Mouse (Mus musculus) megakaryocyte, embryonic 14.5 days (primary cell): ENCODE data around the gene Six1. TPM values are rescaled to one million over a fixed set of nuclear protein-coding genes. Genes with fewer than 3 reads are reported as not detected.
"Not testable (repeated sequence)": the region's sequence is repeated elsewhere in the genome, so short reads cannot be mapped to it uniquely, and the experiment has no call there.

ENCODE experiments used
- H3K27me3 ChIP-seq: replicated peaks from 2 replicates; pipeline ENCODE3; 2012; ENCODE audit warnings: inconsistent platforms
- H3K36me3 ChIP-seq: replicated peaks from 2 replicates; pipeline ENCODE3; 2012; ENCODE audit warnings: low read length, inconsistent platforms, mixed read lengths
- H3K4me1 ChIP-seq: 2 replicates; pipeline ENCODE4 v1.6.1; 2012; ENCODE audit warnings: inconsistent platforms
- H3K4me3 ChIP-seq: replicated peaks from 2 replicates; pipeline ENCODE3; 2012; ENCODE audit warnings: moderate library complexity, mild to moderate bottlenecking, inconsistent platforms
- H3K9me3 ChIP-seq: 2 replicates; pipeline ENCODE4 v1.6.1; 2012; ENCODE audit warnings: inconsistent platforms
- FLI1 ChIP-seq: IDR thresholded peaks from 2 replicates; pipeline ENCODE4 v1.6.1; 2012; ENCODE audit warnings: low read length, inconsistent platforms, mixed read lengths
- GATA1 ChIP-seq: IDR thresholded peaks from 3 replicates; pipeline ENCODE4 v1.6.1; 2012; ENCODE audit warnings: mixed read lengths, low read length, inconsistent platforms, borderline replicate concordance
- polyA plus RNA-seq: library from polyadenylated mRNA; stranded (reverse); fragments of >175 nt; gene quantifications from 2 replicates; pipeline ENCODE4 v1.2.3, GENCODE M21; 2012; ENCODE audit warnings: low replicate concordance; ENCODE audit not compliant: insufficient read depth

The Six1 gene
- polyA plus RNA-seq, 1 experiment, result 8.1 TPM

DNA sequence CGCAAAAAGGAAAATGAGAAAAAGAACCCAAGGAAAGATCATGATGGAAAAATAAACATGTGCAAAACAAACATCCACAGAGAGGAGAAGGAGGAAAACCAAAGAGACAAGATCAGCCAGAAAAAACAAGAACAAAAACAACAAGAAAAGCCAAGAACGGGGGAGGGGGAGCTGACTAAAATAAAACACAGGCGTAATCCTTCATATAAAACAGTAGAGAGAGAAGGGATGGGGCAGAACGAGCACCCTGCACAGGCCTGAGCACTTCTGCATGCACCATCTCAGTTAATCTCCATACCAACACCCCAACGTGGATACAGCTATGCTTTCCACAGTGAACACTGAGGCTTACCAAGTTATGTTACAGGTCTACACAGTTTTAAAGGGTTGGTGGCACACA is 40.9 kb downstream of the Six1 start:
- Histone ChIP-seq H3K9me3 (peaks cover 11% of the 10 kb centered on the region), H3K36me3 (no peaks in the 10 kb centered on the region), H3K27me3 (peaks cover 21% of the 10 kb centered on the region), H3K4me1 (peaks cover 9% of the 10 kb centered on the region; the same call in 1 of the 2 replicates), H3K4me3 (no peak overlapping the region)
- TF ChIP-seq GATA1, result no peak
- TF ChIP-seq FLI1, result no peak

- no peak overlapping the region for H3K4me3 ChIP-seq
- H3K9me3 ChIP-seq, result peaks cover 11% of the 10 kb centered on the region
- H3K36me3 ChIP-seq, result no peaks in the 10 kb centered on the region
- peaks cover 21% of the 10 kb centered on the region for H3K27me3 ChIP-seq
- TF ChIP-seq FLI1 (no peak), GATA1 (no peak)
- H3K4me1 ChIP-seq, result peaks cover 9% of the 10 kb centered on the region; the same call in 1 of the 2 replicates
Measured at GRCm38 (mm10) chr12:73012136-73012785, 41.4 kb downstream of the Six1 start.

DNA sequence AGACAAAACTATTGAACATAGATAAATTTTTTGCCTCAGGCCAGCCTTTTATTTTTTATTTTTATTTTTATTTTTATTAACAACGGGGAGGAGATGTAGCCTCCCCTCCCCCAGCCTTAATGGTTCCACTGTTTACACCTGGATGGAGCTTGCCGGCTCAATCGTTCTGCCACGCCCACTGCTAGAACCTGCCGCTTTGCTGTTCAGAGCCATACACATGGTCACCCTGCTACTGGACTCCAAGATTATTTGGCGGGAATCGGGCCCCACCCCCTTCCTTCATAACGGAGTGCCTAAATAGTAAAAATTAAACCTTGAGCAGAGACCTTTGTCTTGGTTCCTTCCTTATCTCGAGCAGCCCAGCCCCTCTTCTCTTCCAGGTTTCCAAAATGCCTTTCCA is 50.8 kb downstream of the Six1 start:
- peaks cover 14% of the 10 kb centered on the region for H3K27me3 ChIP-seq
- not testable (repeated sequence) for H3K9me3 ChIP-seq, H3K4me3 ChIP-seq, H3K4me1 ChIP-seq, H3K36me3 ChIP-seq

GRCm38 (mm10) chr12:73002281-73002680 is 51.4 kb downstream of the Six1 start:
- not testable (repeated sequence) for H3K4me1 ChIP-seq

DNA sequence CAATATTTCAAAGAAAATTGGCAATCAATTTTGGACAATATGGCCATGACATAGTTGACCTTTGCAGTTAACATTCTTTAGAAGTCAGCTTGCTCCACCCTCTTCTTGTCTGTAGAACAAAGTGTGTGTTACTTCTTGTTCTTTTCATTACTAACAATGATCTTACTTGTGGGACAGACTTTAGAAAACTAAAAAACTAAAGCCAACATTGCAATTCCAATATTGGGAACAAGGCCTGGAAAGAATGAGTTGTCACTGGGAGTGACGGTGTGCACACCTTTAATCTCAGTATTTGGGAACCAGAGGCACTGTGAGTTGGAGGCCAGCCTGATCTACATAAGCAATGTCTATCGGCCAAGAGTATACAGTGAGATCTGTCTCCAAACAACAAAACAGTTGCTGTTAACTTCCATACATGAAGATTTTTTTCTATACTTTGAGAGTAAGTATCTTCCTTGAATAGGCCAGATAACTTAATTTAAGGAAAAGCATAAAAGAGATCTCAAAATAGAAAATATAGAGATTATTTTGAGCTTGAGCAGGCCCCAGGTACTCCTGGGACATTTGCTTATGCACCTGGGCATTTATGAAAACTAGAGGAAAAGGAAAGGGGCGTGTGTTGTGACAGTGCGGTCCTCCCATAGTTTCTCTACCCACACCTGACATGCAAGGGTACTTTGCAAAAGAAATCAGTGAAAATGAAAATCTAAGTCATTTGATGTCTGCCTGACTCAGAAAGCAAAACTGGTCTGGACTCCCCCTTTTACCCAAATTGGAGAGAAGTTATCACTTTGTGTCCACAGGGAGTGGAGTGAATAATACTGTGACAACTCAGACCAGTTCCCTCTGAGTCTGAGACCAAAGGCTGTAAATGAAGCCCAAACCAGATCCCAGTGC is 55.3 kb downstream of the Six1 start:
- H3K27me3 ChIP-seq, result peaks cover 12% of the 10 kb centered on the region
- H3K4me3 ChIP-seq, result no peak overlapping the region
- no peaks in the 10 kb centered on the region for H3K9me3 ChIP-seq
- H3K4me1 ChIP-seq, result no peaks in the 10 kb centered on the region
- H3K36me3 ChIP-seq, result no peaks in the 10 kb centered on the region
- TF ChIP-seq GATA1 (no peak), FLI1 (no peak)

More at GRCm38 (mm10) chr12:73002281-73002680, 51.4 kb downstream of the Six1 start:
- H3K27me3 ChIP-seq, result peaks cover 12% of the 10 kb centered on the region
- not testable (repeated sequence) for H3K36me3 ChIP-seq, H3K4me3 ChIP-seq, H3K9me3 ChIP-seq

DNA sequence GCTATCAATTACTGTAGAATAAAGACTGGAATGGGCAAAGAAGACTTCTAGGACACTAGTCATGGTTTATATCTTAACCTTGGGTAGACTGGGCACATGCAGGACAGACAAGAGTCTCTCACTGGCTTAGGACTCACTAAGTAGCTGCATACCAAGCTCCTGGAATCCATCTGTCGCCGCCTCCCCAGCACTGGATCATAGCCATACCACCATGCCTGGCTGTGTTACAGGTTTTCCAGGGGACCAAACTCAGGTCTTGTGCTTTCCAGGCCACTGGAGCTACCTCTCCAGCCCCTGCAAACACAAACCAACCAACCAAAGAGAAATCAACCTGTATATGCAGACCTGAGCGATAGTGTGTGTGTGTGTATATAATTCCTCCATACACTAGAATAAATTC is 57.0 kb downstream of the Six1 start:
- Histone ChIP-seq H3K4me1 (no peaks in the 10 kb centered on the region), H3K4me3 (no peak overlapping the region), H3K36me3 (no peaks in the 10 kb centered on the region), H3K27me3 (peaks cover 10% of the 10 kb centered on the region), H3K9me3 (no peaks in the 10 kb centered on the region)
- TF ChIP-seq FLI1, result no peak
- no peak for TF ChIP-seq GATA1

Other genes with a start within 250 kb of the Six1 start
- gene Six6, start 114.0 kb downstream of the Six1 start, polyA plus RNA-seq, result not detected in 2 replicates
- gene 4930447C04Rik, start 113.1 kb downstream of the Six1 start, polyA plus RNA-seq, result 2.4 TPM in 1 of 2 replicates, not detected in the other
- gene Six4, start 59.6 kb upstream of the Six1 start, polyA plus RNA-seq, result 0.30 TPM in 1 of 2 replicates, not detected in the other
- gene Mnat1, start 69.8 kb upstream of the Six1 start, polyA plus RNA-seq, result 3.6 TPM in 1 of 2 replicates, not detected in the other
- 0.54 TPM in 1 of 2 replicates, not detected in the other for gene Trmt5, start 232.8 kb upstream of the Six1 start, polyA plus RNA-seq
- 2.8 TPM in 1 of 2 replicates, not detected in the other for gene Slc38a6, start 232.9 kb upstream of the Six1 start, polyA plus RNA-seq